Mouse (Mus musculus): Measurements from ENCODE around the gene Rec8. TPM values are rescaled to one million over a fixed set of nuclear protein-coding genes. Genes with fewer than 3 reads are reported as not detected.

Rec8 gene
- total and polyA plus RNA-seq, 2 experiments from 2014 or later = 7.6 to 11.1 TPM

DNA sequence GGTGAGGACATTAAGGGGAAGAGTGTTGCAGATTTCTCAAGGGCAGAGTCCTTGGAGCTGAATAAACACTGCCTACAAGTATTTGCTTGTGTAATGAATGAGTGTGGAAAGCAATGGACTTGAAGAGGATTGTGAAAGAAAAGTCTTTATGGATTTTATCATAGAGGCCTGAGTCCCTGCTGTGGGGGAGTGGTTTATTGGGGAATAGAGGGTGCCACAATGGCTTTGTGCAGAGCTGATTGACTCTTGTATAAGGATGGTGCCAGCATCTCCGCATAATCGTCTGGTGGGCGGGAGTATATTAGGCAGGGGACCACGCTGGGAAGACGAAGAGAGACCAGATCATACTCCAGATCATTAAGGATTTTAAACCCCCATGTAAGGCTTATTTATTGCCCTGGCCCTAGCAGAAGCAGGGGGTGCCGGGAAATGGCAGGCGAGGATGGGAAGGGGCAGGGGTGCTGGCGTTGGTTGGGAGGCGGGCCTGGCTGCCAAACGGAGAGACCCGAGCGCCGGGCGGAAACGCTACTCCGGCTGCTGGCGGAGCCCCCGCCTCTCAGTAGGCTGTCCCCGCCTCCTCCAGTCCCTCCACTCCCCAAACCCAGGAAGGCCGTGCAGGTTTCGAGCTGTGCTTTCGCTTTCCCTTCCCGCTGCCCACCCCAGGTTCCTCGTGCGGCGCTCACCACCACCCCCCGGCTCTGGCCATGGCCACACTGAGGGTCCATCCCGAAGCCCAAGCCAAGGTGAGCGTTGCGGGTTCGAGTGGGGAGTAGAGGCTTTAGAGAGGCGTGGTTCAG, 39.8 kb upstream of the Rec8 start, which contains the start of gene Psme1:
Psme1 (plus strand) TSS at position 253 of the 797 bp plus-strand sequence.
- Histone ChIP-seq H3K9me3 (ENCODE audit: low read length) (no peaks in the 10 kb centered on the region), H3K4me2 (ENCODE audit: low read depth, low read length, poor library complexity, severe bottlenecking) (peak within 1 kb of the TSS; percentile 64), H3K27me3 (ENCODE audit: insufficient read depth, low read length) (no peaks in the 10 kb centered on the region), H3K4me1 (ENCODE audit: insufficient read depth, low read length) (no peaks in the 10 kb centered on the region), H3K36me3 (ENCODE audit: insufficient read depth, low read length) (peaks cover 13% of the 10 kb centered on the region), H3K9ac (replicated peaks; ENCODE audit: low read length, poor library complexity, severe bottlenecking) (peak within 1 kb of the TSS; percentile 72), H3K27ac (ENCODE audit: low read depth, low read length) (peak within 1 kb of the TSS; percentile 77), H3K4me3 (ENCODE audit: low read depth, low read length) (peak within 1 kb of the TSS; percentile 48)
- DNase-seq (ENCODE audit: low spot score) (peak; percentile 92), ATAC-seq (ENCODE audit: low FRiP score) (peak; percentile 89)
- under 1% methylated on average over 28 of the region's 32 CpGs for WGBS
- no peak for TF ChIP-seq CTCF (IDR thresholded peaks at IDR 0.05)

DNA sequence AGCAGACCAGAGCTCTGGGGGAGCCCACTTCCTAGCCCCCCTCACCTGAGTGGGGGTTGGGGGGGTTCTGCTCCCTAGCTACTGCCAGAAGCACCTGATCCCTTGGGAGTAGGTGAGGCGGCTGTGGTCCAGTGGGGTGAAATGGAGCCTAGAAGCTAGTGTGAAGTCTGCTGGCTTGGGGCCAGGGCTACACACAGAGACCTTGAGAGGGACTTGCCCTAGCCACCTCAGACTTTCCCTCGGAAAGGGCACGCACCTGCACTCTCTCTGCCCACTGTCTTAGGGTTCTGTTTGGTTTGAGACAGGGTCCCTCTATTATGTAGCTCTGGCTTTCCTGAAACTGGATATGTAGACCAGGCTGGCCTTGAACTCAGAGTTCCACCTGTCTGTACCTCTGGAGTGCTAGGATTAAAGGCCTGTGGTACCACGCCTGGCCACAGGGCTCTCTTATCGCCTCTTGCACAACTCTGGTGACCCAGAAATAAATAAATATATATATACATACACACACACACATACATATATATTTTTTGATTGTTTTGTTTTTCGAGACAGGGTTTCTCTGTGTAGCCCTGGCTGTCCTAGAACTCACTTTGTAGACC, 39.1 kb upstream of the Rec8 start:
- TF ChIP-seq CTCF (IDR thresholded peaks at IDR 0.05) = no peak
- Histone ChIP-seq H3K4me3 (ENCODE audit: low read depth, low read length) (peak overlapping the region; percentile 48), H3K9ac (replicated peaks; ENCODE audit: low read length, poor library complexity, severe bottlenecking) (peak overlapping the region; percentile 72), H3K36me3 (ENCODE audit: insufficient read depth, low read length) (peaks cover 13% of the 10 kb centered on the region), H3K27me3 (ENCODE audit: insufficient read depth, low read length) (no peaks in the 10 kb centered on the region), H3K4me1 (ENCODE audit: insufficient read depth, low read length) (no peaks in the 10 kb centered on the region), H3K27ac (ENCODE audit: low read depth, low read length) (peak overlapping the region; percentile 77), H3K9me3 (ENCODE audit: low read length) (no peaks in the 10 kb centered on the region), H3K4me2 (ENCODE audit: low read depth, low read length, poor library complexity, severe bottlenecking) (peak overlapping the region; percentile 64)
- WGBS = 29% methylated on average over 6 of the region's 6 CpGs
- peak; percentile 17 for ATAC-seq (ENCODE audit: low FRiP score)
- peak; percentile 58 for DNase-seq (ENCODE audit: low spot score)

DNA sequence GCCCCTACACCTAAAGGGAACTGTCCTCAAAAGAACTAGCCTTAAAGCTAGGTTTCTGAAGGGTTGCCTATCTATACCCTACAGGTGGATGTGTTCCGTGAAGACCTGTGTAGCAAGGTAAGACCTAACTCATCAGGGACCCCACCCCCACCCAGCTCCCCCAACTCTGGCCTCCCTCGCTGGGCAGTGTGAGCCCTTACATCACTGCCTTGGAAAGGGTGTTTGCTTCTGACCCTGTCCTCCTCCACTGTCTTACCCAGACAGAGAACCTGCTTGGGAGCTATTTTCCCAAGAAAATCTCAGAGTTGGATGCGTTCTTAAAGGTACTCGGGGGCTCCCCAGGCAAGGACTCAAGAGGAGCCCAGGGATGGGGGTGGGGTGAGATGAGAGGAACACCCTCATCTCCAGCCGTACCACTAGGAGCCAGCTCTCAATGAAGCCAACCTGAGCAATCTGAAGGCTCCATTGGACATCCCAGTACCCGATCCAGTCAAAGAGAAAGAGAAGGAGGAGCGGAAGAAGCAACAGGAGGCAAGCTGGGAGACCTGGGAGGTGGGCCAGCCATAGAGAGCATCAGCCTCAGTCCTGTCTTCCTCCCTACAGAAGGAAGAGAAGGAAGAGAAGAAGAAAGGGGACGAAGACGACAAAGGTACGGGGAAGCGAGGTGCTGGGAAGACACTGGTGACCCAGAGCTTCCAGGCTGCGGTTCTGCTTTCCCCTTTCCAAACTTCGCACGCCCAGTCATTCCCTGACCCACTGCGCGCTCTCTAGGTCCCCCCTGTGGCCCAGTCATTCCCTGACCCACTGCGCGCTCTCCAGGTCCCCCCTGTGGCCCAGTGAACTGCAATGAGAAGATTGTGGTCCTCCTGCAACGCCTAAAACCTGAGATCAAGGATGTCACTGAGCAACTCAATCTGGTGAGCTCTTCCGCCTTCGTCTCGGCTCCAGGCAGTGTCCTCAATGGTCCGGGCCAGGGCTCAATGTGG, 38.0 kb upstream of the Rec8 start:
- TF ChIP-seq CTCF (IDR thresholded peaks at IDR 0.05) = peak; percentile 10; the same call in 1 of the 2 replicates
- 88% methylated on average over 23 of the region's 23 CpGs for WGBS
- ATAC-seq (ENCODE audit: low FRiP score) = no peak
- Histone ChIP-seq H3K4me1 (ENCODE audit: insufficient read depth, low read length) (no peaks in the 10 kb centered on the region), H3K9ac (replicated peaks; ENCODE audit: low read length, poor library complexity, severe bottlenecking) (no peak overlapping the region), H3K27ac (ENCODE audit: low read depth, low read length) (no peak overlapping the region), H3K9me3 (ENCODE audit: low read length) (no peaks in the 10 kb centered on the region), H3K36me3 (ENCODE audit: insufficient read depth, low read length) (peaks cover 13% of the 10 kb centered on the region), H3K4me2 (ENCODE audit: low read depth, low read length, poor library complexity, severe bottlenecking) (no peak overlapping the region), H3K27me3 (ENCODE audit: insufficient read depth, low read length) (no peaks in the 10 kb centered on the region), H3K4me3 (ENCODE audit: low read depth, low read length) (no peak overlapping the region)
- no peak for DNase-seq (ENCODE audit: low spot score)

DNA sequence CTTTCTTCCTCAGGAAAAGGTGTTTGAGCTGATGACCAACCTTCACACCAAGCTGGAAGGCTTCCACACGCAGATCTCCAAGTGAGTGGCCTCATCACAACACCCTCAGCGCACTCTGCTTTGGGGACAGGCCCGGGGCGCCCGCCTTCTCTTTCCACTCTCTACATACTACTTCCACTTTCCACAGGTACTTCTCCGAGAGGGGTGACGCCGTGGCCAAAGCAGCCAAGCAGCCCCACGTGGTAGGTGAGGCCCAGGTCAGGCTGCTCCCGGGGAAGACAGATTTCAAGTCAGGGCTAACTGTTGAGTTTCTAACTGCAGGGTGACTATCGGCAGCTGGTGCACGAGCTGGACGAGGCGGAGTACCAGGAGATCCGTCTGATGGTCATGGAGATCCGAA, 37.1 kb upstream of the Rec8 start:
- no peaks in the 10 kb centered on the region for H3K4me1 ChIP-seq (ENCODE audit: insufficient read depth, low read length)
- H3K36me3 ChIP-seq (ENCODE audit: insufficient read depth, low read length) = peaks cover 13% of the 10 kb centered on the region
- no peak for TF ChIP-seq CTCF (IDR thresholded peaks at IDR 0.05)
- no peak overlapping the region for H3K9ac ChIP-seq (replicated peaks; ENCODE audit: low read length, poor library complexity, severe bottlenecking)
- WGBS = 94% methylated on average over 16 of the region's 16 CpGs
- H3K27me3 ChIP-seq (ENCODE audit: insufficient read depth, low read length) = no peaks in the 10 kb centered on the region
- H3K4me3 ChIP-seq (ENCODE audit: low read depth, low read length) = no peak overlapping the region
- no peaks in the 10 kb centered on the region for H3K9me3 ChIP-seq (ENCODE audit: low read length)
- no peak overlapping the region for H3K27ac ChIP-seq (ENCODE audit: low read depth, low read length)
- no peak for DNase-seq (ENCODE audit: low spot score)
- ATAC-seq (ENCODE audit: low FRiP score) = no peak
- H3K4me2 ChIP-seq (ENCODE audit: low read depth, low read length, poor library complexity, severe bottlenecking) = no peak overlapping the region

DNA sequence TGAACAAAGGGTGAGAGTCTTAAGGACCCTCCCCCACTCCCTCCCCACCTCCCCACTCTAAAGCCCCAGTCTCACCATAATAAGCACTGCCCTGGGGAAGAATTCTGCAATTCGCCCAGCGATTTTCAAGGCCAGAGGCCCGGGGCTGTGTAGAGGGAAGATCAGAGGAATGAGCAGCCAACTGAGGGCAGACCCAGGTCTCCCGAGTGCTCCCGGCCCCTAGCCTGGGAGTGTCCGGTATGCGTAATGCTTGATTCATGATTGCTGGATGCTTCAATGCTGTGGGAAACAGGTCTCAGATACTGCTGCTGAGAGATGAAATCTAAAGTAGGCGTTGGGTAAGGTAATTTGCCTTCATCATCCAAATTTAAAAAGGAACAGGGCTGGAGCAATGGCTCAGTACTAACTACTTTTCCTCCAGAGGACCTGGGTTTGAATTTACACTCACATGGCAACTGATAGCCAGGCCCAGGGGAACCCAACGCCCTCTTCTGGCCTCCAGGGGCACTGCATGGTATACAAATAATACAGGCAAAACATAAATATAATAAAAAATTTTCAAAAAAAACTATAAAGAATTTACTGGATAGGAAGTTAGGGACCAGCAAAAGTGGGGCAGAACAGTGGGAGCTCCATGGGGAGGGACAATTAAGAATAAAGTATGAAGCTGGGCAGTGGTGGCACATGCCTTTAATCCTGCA, 35.7 kb upstream of the Rec8 start:
- peak; percentile 56 for TF ChIP-seq CTCF (IDR thresholded peaks at IDR 0.05)
- 62% methylated on average over 9 of the region's 9 CpGs for WGBS

More for the DNA sequence above, 35.7 kb upstream of the Rec8 start:
- DNase-seq (ENCODE audit: low spot score) (no peak), ATAC-seq (ENCODE audit: low FRiP score) (no peak)
- no peak overlapping the region for H3K4me3 ChIP-seq (ENCODE audit: low read depth, low read length)
- no peaks in the 10 kb centered on the region for H3K4me1 ChIP-seq (ENCODE audit: insufficient read depth, low read length)
- no peaks in the 10 kb centered on the region for H3K27me3 ChIP-seq (ENCODE audit: insufficient read depth, low read length)
- no peak overlapping the region for H3K4me2 ChIP-seq (ENCODE audit: low read depth, low read length, poor library complexity, severe bottlenecking)
- no peak overlapping the region for H3K9ac ChIP-seq (replicated peaks; ENCODE audit: low read length, poor library complexity, severe bottlenecking)
- no peak overlapping the region for H3K27ac ChIP-seq (ENCODE audit: low read depth, low read length)
- no peaks in the 10 kb centered on the region for H3K9me3 ChIP-seq (ENCODE audit: low read length)
- peaks cover 13% of the 10 kb centered on the region for H3K36me3 ChIP-seq (ENCODE audit: insufficient read depth, low read length)
